Mouse (Mus musculus) liver, postnatal 0 days (tissue): Measurements from ENCODE around the gene Zfp40. TPM values are rescaled to one million over a fixed set of nuclear protein-coding genes. Genes with fewer than 3 reads are reported as not detected.
"Not testable (repeated sequence)": the region's sequence is repeated elsewhere in the genome, so short reads cannot be mapped to it uniquely, and the experiment has no call there.

Experiments used
- ATAC-seq: fragments of 200-750 bp; cut with Nextera tagmentation; 2 replicates; pipeline ENCODE4 v1.8.0; 2017; ENCODE audit warnings: mild to moderate bottlenecking, moderate library complexity
- DNase-seq: peaks from one replicate; pipeline ENCODE4 v3.0.0-alpha.2; 2016
- H3K27ac ChIP-seq: fragments of 300-500 bp; sonication (generic); 2 replicates; pipeline ENCODE4 v1.5.1; 2014; ENCODE audit warnings: antibody characterized with exemption, moderate library complexity, mild to moderate bottlenecking, low read depth
- H3K27me3 ChIP-seq: fragments of 300-500 bp; sonication (generic); 2 replicates; pipeline ENCODE4 v1.6.1; 2014; ENCODE audit warnings: low read length, control low read depth, mixed read lengths; ENCODE audit not compliant: insufficient read depth
- H3K36me3 ChIP-seq: fragments of 300-500 bp; sonication (generic); replicated peaks from 2 replicates; pipeline ENCODE4 v1.6.1; 2014; ENCODE audit warnings: mild to moderate bottlenecking, control low read depth, low read length, moderate library complexity, mixed read lengths; ENCODE audit not compliant: insufficient read depth
- H3K4me1 ChIP-seq: fragments of 300-500 bp; sonication (generic); 2 replicates; pipeline ENCODE4 v1.6.1; 2014; ENCODE audit warnings: antibody characterized with exemption, mild to moderate bottlenecking, control low read depth; ENCODE audit not compliant: insufficient read depth
- H3K4me2 ChIP-seq: fragments of 300-500 bp; sonication (generic); 2 replicates; pipeline ENCODE4 v1.6.1; 2014; ENCODE audit warnings: low read depth, mild to moderate bottlenecking, low read length, moderate library complexity, mixed read lengths
- H3K4me3 ChIP-seq: fragments of 300-500 bp; sonication (generic); 2 replicates; pipeline ENCODE4 v1.5.1; 2014; ENCODE audit warnings: low read depth, low read length
- H3K9ac ChIP-seq: fragments of 300-500 bp; sonication (generic); replicated peaks from 2 replicates; pipeline ENCODE4 v1.6.1; 2014; ENCODE audit warnings: mild to moderate bottlenecking, moderate library complexity
- H3K9me3 ChIP-seq: fragments of 300-500 bp; sonication (generic); 2 replicates; pipeline ENCODE4 v1.6.1; 2016; ENCODE audit warnings: mild to moderate bottlenecking, control low read depth, low read length, mixed read lengths
- CTCF ChIP-seq: sonication (generic); IDR thresholded peaks from 2 replicates; pipeline ENCODE4 v1.5.1; 2016; ENCODE audit warnings: antibody characterized with exemption, low read depth
- EP300 ChIP-seq: IDR thresholded peaks from 2 replicates; pipeline ENCODE4 v1.6.1; 2016; ENCODE audit warnings: antibody characterized with exemption, low read depth, mild to moderate bottlenecking
- WGBS: fragments of 180-500 bp; shearing (Covaris S2); extraction: QIAGEN DNeasy Blood & Tissue Kit; methylation state at CpG from one replicate; pipeline ENCODE4 v1.1.7; 2014; ENCODE audit not compliant: insufficient replicate concordance; 5-methylcytosine and 5-hydroxymethylcytosine counted together
- polyA plus RNA-seq: library from polyadenylated mRNA; unstranded; fragments of >200 nt; fragmentation: Nextera tagmentation; extraction: Ambion mirVana; gene quantifications from 2 replicates; pipeline ENCODE4 v1.2.1, GENCODE M21; 2015

Gene Zfp40
- 1.4 and 2.0 TPM in 2 replicates for polyA plus RNA-seq

GRCm38 (mm10) chr17:23192453-23193379 is at the start of gene Zfp40:
Gene Zfp40 (minus strand): TSS chr17:23193252.
- 2% methylated on average over 27 of the region's 27 CpGs for WGBS
- H3K4me1 ChIP-seq = peaks cover 7% of the 10 kb centered on the region; the same call in 1 of the 2 replicates
- peak within 1 kb of the TSS; percentile 60 for H3K4me3 ChIP-seq
- peak within 1 kb of the TSS; percentile 93 for H3K4me2 ChIP-seq
- no peaks in the 10 kb centered on the region for H3K9me3 ChIP-seq
- peak; percentile 100 for ATAC-seq
- no peaks in the 10 kb centered on the region for H3K27me3 ChIP-seq
- peak within 1 kb of the TSS; percentile 64 for H3K9ac ChIP-seq
- H3K36me3 ChIP-seq = peaks cover 4% of the 10 kb centered on the region; the same call in 1 of the 2 replicates
- peak within 1 kb of the TSS; percentile 59; the same call in 1 of the 2 replicates for H3K27ac ChIP-seq
- TF ChIP-seq CTCF (no peak), EP300 (no peak)
- peak; percentile 89 for DNase-seq

- H3K4me2 ChIP-seq = no peak overlapping the region
- ATAC-seq = no peak
- no peak overlapping the region for H3K27ac ChIP-seq
- no peak for TF ChIP-seq EP300
- TF ChIP-seq CTCF = no peak
- no peak for DNase-seq
- 87% methylated on average over 2 of the region's 2 CpGs for WGBS
- no peak overlapping the region for H3K9ac ChIP-seq
- H3K27me3 ChIP-seq = no peaks in the 10 kb centered on the region
- no peaks in the 10 kb centered on the region for H3K4me1 ChIP-seq
- no peaks in the 10 kb centered on the region for H3K9me3 ChIP-seq
- no peak overlapping the region for H3K4me3 ChIP-seq
- H3K36me3 ChIP-seq = no peaks in the 10 kb centered on the region
These were observed 25.3 kb upstream of the Zfp40 start for GRCm38 (mm10) chr17:23218320-23218719.

- DNase-seq = peak; percentile 17
- not testable (repeated sequence) for H3K9ac ChIP-seq, H3K27ac ChIP-seq, H3K36me3 ChIP-seq, H3K4me2 ChIP-seq, H3K4me1 ChIP-seq, H3K9me3 ChIP-seq, H3K4me3 ChIP-seq, H3K27me3 ChIP-seq, ATAC-seq
- TF ChIP-seq CTCF = peak; percentile 63
- 3% methylated on average over 1 of the region's 1 CpGs for WGBS
These were observed 6.8 kb upstream of the Zfp40 start for GRCm38 (mm10) chr17:23199856-23200255.

- Histone ChIP-seq H3K9me3 (no peaks in the 10 kb centered on the region), H3K27me3 (no peaks in the 10 kb centered on the region), H3K4me2 (peak overlapping the region; percentile 93), H3K4me1 (peaks cover 7% of the 10 kb centered on the region; the same call in 1 of the 2 replicates), H3K9ac (peak overlapping the region; percentile 64), H3K4me3 (peak overlapping the region; percentile 60), H3K36me3 (peaks cover 4% of the 10 kb centered on the region; the same call in 1 of the 2 replicates), H3K27ac (no peak overlapping the region)
- TF ChIP-seq EP300 (no peak), CTCF (no peak)
- WGBS = under 1% methylated on average over 11 of the region's 11 CpGs
- DNase-seq = peak; percentile 52
- ATAC-seq = peak; percentile 86
These were observed 389 bp upstream of the Zfp40 start for GRCm38 (mm10) chr17:23193441-23193840.

- peak; percentile 41 for DNase-seq
- 46% methylated on average over 2 of the region's 2 CpGs for WGBS
- Histone ChIP-seq H3K4me2 (no peak overlapping the region), H3K9ac (no peak overlapping the region), H3K9me3 (no peaks in the 10 kb centered on the region), H3K27me3 (no peaks in the 10 kb centered on the region), H3K4me1 (peaks cover 7% of the 10 kb centered on the region; the same call in 1 of the 2 replicates), H3K4me3 (no peak overlapping the region), H3K36me3 (peaks cover 6% of the 10 kb centered on the region; the same call in 1 of the 2 replicates), H3K27ac (no peak overlapping the region)
- ATAC-seq = peak; percentile 63; the same call in 1 of the 2 replicates
- TF ChIP-seq EP300 (no peak), CTCF (peak; percentile 17; the same call in 1 of the 2 replicates)
These were observed 5.4 kb downstream of the Zfp40 start for GRCm38 (mm10) chr17:23187680-23188079.

Other genes starting within 250 kb of the Zfp40 start
- not detected in 2 replicates for gene Vmn2r-ps130, start 132.1 kb downstream of the Zfp40 start, polyA plus RNA-seq
- gene Vmn2r114, start 119.3 kb upstream of the Zfp40 start, polyA plus RNA-seq = not detected in 2 replicates
- not detected in 2 replicates for gene Vmn2r115, start 150.5 kb upstream of the Zfp40 start, polyA plus RNA-seq
- gene Vmn2r116, start 191.4 kb upstream of the Zfp40 start, polyA plus RNA-seq = not detected in 2 replicates